Mouse (Mus musculus) layer of hippocampus, postnatal 14 days (tissue): ENCODE measurements around the gene Tuba4a. TPM values are rescaled to one million over a fixed set of nuclear protein-coding genes. Genes with fewer than 3 reads are reported as not detected.
A peak's percentile ranks its signal among the peaks of the same experiment; 100 is the strongest.

Experiments used
- DNase-seq, 2 experiments: peaks; one replicate each; pipeline ENCODE4 v3.0.0; 2021 to 2022; ENCODE audit warnings: low spot score in 2 of 2, mixed read lengths in 1 of 2
- total RNA-seq, 2 experiments: library from RNA; stranded (reverse); gene quantifications; 2 replicates each; pipeline ENCODE4 v1.2.3; 2021

The Tuba4a gene
- total RNA-seq, 2 experiments from 2014 or later: 512 to 548 TPM

- no peak for DNase-seq
Observed at GRCm38 (mm10) chr1:75213096-75213495, 6.6 kb downstream of the Tuba4a start.

DNA sequence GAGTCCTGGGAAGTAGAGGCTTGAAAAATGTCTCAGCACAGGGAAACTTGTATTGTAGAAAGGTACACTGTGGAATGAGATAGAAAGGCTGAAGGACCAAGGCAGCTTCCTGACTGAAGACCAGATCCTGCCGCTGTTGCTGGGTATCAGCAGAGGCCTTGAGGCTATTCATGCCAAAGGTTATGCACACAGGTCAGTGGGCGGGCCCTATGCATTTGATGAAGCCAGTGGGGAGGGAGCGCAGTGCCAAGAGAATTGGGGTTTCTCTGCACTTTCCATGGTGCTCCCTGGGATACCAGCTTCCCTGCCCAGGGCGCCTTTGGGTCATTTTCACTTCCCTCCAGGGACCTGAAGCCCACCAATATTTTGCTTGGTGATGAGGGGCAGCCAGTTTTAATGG lies 7.1 kb downstream of the Tuba4a start:
- DNase-seq: no peak

GRCm38 (mm10) chr1:75211141-75211708 lies 8.4 kb downstream of the Tuba4a start:
- no peak for DNase-seq

DNA sequence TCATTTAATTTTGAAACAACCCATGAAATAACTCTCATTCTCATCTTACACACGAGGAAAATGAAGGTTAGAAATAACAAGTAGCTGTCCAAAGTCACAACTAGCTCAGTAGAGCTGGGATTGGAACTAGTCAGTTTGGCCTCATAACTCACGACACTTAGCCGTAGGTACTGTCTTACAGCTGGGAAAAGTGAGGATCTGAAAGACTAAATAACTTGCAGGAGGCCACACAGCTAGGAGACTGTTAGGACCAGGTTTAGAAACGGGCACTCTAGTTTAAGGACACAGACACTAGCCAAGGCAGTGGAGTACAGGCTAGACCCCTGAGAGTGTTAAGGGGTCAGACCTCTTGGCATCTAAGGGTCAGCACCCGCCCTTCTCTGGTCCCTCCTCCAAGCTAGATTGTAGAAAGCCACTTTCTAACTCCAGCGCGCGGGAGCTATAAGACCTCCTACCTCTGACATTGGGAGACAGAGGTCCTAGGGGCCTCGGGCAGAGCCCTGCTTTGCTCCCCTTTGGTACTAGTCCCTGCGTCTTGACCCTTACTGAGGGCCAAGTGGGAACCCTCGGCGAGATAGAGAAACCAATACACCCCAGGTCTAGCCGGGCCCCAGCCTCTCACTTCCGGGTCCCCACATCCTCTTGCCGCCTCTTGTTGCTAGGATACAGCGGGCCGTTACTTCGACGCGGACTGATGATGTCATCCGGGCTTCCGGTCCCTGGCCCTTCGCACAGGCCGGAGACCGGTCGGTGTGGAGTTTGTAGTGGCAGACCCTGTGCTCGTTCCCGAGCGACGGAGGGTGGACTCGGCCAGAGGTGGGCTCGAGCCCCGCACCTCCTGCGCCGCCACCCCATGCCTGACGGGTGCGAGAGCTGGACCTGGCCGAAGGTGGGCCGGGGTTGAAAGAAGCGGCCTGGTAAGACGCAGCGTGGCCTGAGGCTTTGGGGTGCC lies 9.3 kb downstream of the Tuba4a start, which contains the start of the genes Glb1l and Stk16:
TSS of gene Glb1l (minus strand) at position 678 of the 952 bp plus-strand sequence.
TSS of gene Stk16 (plus strand) at position 703 of the 952 bp plus-strand sequence.
- peak; percentile 94 to 98 for DNase-seq

DNA sequence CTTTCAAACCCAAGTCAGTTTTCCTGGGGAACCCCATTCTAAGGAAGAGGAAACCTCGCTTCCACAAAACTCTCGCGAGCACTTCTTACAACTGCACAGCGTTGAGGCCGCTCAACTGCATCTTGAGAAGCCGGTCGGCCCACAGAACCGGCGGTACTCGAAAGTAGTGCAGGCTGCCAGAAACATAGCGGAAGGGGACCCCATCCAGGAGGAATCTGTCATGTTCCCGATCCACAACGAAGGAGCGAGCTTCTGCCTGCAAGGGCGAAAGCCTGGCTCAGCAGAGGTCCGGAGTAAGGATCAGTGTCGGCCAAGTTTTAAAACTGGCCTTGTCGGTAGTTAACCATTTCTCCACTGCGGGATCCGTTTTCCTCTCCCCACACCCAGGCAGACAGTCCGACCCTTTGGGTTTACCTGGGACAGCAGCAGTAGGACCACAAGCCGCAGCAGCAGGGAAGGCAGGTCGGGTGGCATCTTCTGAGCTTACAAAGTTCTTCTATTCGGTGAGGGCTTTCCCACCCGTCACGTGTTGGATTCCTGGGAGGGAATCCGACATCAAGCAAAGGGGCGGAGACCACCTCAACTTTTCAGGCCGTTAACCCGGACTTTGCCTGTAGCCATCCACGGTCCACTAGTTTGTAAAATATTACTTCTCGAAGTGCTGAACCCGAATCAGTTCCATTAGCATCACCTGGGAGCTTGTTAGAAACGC lies 10.5 kb downstream of the Tuba4a start:
- no peak for DNase-seq

GRCm38 (mm10) chr1:75201236-75201635 lies 18.4 kb downstream of the Tuba4a start:
- no peak for DNase-seq

DNA sequence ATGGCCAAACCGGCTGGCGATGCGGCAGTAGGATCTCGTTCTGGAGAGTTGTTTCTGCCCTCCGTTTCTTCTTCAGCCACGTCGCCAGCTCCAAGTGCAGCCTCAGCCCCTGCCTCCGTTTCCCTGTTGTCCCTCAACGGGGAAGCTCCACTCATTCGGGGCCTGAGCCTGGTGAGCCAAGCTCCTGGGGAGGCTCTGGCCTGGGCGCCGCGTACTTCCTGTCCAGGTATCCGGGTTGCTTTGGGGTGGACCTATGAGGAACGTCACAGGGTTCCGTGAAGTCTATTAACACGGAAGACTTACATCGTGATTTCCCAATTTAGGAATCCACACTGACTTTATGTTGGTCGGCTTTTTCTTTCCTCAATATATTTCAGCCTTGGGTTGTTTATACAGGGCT lies 27.2 kb downstream of the Tuba4a start:
- no peak for DNase-seq

DNA sequence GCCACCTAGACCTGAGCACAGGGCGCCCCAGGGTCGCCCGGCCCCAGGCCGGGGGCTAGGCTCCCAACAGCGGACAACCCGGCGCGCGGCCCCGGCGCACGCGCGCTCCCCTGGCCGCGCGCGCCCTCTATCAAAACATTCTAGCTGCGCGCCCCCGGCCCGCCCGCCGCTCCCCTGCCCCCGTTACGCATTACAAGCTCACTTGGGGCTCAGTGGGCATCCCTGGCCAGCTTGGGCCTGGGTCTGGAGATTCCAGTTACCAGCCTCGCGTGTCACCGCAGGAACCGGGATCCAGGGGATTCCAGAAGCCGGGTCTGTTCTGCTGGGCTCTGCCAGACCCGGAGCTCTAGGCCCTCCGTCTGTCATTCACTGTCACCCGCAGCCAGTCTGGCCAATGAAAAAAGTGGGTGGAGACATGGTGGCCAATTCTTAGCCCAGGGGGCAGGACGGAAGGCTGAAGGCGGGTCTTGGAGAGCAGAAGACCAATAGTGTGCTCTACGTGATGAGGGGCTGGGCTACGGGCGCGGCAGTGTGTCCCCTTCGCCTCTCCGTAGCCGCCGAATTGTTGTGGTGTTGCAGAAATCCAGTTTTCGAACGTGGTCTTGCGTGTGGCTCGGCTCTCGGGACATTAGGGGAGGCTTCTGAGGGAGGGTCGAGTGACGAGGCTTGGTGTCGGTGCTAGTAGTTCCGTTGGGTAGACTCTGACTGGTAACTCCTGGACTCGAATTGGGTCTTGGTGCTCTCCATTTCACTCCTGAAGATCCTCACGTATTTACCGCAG lies 27.9 kb downstream of the Tuba4a start, which contains the start of the genes Ankzf1 and Atg9a:
TSS of gene Ankzf1 (plus strand) at position 530 of the 781 bp plus-strand sequence.
TSS of gene Atg9a (minus strand) at position 575 of the 781 bp plus-strand sequence.
- DNase-seq: peak; percentile 91 to 98

GRCm38 (mm10) chr1:75191258-75191621 lies 28.4 kb downstream of the Tuba4a start:
- no peak for DNase-seq

GRCm38 (mm10) chr1:75190577-75190976 lies 29.1 kb downstream of the Tuba4a start:
- DNase-seq: no peak

GRCm38 (mm10) chr1:75187914-75188483 lies 31.7 kb downstream of the Tuba4a start:
- DNase-seq: no peak

DNA sequence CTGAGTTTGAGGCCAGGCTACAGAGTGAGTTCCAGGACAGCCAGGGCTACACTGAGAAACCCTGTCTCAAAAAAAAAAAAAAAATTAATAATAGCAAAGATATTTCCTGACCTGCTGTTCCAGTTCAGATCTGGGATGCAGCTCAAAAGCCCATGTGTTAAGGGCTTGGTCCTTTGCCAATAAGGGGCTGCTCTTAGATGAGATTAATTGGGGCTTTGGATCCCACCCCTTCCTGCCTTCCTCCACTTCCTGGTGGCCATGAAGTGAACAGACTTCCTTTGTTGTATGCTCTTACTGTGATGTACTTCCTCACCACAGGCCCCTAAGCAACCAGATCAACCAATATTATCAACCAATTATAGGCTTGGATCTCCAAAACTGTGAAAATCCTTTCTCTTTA lies 32.5 kb downstream of the Tuba4a start:
- DNase-seq: no peak

GRCm38 (mm10) chr1:75185495-75185894 lies 34.2 kb downstream of the Tuba4a start:
- no peak for DNase-seq

DNA sequence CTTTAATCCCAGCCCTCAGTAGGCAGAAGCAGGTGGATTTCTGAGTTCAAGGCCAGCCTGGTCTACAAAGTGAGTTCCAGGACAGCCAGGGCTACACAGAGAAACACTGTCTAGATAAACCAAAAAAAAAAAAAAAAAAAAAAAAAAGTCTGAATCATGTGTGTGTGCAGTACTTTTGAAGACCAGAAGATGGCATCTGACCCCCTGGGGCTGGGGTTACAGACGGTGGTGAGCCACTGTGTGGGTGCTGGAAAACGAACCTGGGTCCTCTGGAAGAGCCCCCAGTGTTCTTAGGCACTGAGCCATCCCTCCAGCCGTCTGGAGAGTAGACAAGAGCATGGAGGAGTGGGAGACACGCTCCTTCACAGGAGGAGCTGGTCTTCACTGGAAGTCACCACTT lies 37.5 kb downstream of the Tuba4a start:
- DNase-seq: no peak

- no peak for DNase-seq
Observed at GRCm38 (mm10) chr1:75181377-75181870, 38.2 kb downstream of the Tuba4a start.

GRCm38 (mm10) chr1:75180741-75181140 lies 38.9 kb downstream of the Tuba4a start:
- DNase-seq: no peak

- peak; percentile 89 to 95 for DNase-seq
Observed at GRCm38 (mm10) chr1:75180105-75180590, 39.5 kb downstream of the Tuba4a start, which contains the start of gene Abcb6. Gene Abcb6 (minus strand): TSS chr1:75180392.

DNA sequence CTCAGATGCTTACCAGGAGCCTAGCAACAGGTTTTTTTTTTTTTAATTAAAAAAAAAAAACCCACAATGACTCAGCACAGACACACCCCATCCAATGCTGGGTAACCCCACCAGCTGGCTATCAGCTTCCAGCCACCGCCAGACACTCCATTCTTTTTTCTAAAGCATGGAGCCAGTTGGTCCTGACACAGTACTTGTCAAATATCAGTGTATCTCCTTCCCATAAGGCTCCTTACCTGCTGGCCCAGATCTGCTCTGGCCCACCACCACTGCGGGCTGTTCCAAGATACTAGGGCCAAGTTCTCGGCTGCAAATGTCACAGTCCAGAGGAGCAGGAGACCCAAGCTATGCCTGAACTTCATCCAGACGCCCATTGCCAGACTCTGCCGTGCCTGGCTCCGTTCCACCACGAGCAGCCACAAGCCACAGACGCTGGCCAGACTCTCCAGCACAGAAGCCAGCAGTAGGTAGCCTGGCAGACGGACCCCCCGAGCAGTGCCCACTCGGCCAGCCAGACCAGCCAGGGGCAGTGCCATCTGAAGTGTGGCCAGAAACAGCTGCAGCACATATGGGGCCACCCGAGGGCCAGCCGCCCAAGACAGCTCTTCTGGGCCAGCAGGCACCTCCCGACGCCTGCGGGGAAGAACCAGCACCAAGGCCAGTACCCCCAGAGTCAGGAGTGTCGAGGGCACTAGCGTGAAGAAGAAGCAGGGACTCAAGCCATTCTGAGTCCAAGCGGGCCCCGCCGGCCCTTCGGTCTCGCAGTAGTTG lies 40.1 kb downstream of the Tuba4a start:
- peak; percentile 72 to 81 for DNase-seq
